Mouse (Mus musculus) stomach, postnatal 0 days (tissue): ENCODE data around the gene Zfp53.

Experiments used
- CTCF ChIP-seq: IDR thresholded peaks from 2 replicates; pipeline ENCODE4 v1.5.1; 2016; ENCODE audit warnings: antibody characterized with exemption, low read depth, mild to moderate bottlenecking, moderate library complexity
- EP300 ChIP-seq: optimal IDR thresholded peaks from 2 replicates; pipeline ENCODE3; 2016; ENCODE audit warnings: antibody characterized with exemption

DNA sequence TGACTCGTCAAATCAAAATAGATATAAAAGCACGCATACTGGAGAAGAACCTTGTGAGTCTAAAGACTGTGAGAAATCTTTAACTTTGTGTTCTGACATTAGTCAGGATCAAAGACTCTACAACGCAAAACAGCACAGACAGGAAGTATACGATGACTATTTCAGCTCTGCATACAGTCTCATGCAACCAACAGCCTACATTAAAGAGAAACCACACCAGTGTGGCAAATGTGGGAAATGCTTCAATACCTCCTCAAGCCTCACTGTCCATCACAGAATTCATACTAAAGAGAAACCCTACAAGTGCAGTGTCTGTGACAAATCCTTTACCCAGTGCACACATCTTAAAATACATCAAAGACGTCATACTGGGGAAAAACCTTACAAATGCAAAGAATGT is 25.2 kb upstream of the Zfp53 start:
- TF ChIP-seq CTCF (no peak), EP300 (no peak)
